Mouse (Mus musculus) lung, adult 10 weeks (tissue): ENCODE measurements around the gene Morf4l2. TPM values are rescaled to one million over a fixed set of nuclear protein-coding genes. Genes with fewer than 3 reads are reported as not detected.

Source experiments
- polyA plus RNA-seq: library from polyadenylated mRNA; stranded (reverse); fragments of 350-450 nt; fragmentation: Illumina TruSeq; extraction: RNeasy Lipid Tissue Mini Kit (QIAGEN cat#74804); gene quantifications from one replicate; pipeline ENCODE4 v1.2.3, GENCODE M21; 2014; ENCODE audit warnings: low read depth, low replicate concordance; ENCODE audit not compliant: insufficient read depth

Morf4l2 gene
- 114 TPM for polyA plus RNA-seq

DNA sequence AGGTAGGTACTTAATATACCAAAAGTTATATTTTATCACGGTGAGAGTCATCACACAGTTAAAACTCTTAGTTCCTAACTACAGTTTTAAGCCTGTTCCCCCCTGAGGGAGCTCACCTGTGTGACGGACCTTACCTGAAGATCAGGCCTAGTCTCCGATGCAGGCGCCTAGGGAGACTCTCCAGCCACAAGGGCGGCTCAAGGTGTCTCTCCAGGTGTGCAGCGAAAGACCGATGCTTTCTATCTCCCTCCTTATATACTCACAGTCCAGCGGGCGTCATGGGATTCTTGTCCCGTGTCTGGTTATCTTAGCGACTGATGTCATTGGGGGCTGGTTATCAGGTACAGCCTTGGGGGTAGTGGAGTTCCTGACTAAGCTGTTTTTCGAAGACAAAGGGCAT lies at the start of gene Morf4l2:
Gene Morf4l2 (minus strand): TSS at position 232 of the 400 bp plus-strand sequence.

DNA sequence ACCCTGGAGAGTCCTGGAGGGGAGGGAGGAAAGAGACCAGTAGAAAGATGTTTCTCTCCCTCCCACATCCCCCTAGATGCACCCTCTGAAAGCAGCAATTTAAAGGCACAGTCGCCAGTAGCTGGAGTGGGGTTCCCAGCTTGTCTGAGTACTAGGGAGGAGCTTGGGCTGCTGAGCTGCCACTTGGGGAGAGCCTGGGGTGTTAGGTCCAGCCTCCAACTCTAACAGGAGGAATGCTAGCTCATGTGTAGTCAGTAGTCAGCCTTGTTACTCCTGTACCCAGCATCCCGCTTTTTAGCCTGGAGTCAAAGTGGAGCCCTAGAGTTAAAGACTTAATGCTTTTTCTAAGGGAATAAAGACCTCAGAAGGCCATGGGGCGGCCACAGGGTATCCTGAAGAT lies 36.6 kb upstream of the Morf4l2 start, which contains the start of gene Glra4:
Gene Glra4 (minus strand): TSS at position 101 of the 400 bp plus-strand sequence.

DNA sequence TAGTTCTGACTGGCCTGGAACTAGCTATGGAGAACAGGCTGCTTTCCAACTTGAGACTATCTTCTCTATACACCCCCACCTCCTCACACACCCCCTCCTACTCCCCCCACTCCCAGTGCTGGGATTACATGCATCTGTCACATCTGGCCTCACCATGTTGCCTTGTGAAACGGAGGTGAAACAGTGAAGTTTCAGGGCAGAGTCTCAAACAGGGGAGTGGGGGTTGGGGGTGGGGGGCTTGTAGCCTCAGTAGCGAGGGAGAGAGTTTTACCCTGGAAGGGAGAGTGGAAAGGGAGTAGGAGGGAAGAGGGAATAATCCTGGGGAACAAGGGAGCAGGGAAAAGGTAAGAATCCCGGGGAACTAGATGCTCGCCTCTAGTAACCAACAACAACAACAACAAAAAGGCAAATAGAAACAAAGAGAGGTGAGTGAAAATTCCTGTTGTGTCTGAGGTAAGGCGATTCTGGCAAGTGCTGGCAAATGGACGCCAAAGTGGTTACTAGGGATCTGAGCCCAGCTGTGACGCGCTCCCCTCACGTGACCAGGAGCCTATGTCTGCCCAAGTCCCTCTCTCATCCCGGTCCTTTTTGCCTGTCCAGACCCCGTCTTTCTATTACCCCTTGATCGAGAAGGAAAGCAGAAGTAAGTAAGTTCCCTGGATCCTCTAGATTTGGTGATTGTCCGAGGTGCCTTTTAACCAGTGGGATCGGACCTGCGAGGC lies 35.9 kb downstream of the Morf4l2 start, which contains the start of gene Tceal1:
Gene Tceal1 (plus strand): TSS at position 537 of the 722 bp plus-strand sequence.

Other genes starting within 250 kb of the Morf4l2 start
- not detected for gene Kir3dl1, start 225.7 kb downstream of the Morf4l2 start, polyA plus RNA-seq
- not detected for gene Kir3dl2, start 199.6 kb downstream of the Morf4l2 start, polyA plus RNA-seq
- 3.0 TPM for gene Tceal3, start 152.8 kb downstream of the Morf4l2 start, polyA plus RNA-seq
- gene Tceal1, start 35.7 kb downstream of the Morf4l2 start, polyA plus RNA-seq, result 6.7 TPM
- gene Glra4, start 36.5 kb upstream of the Morf4l2 start, polyA plus RNA-seq, result not detected
- gene Plp1, start 79.0 kb upstream of the Morf4l2 start, polyA plus RNA-seq, result 1.5 TPM
- not detected for gene Rab9b, start 125.1 kb upstream of the Morf4l2 start, polyA plus RNA-seq
- gene H2bfm, start 183.6 kb upstream of the Morf4l2 start, polyA plus RNA-seq, result not detected
- 3.6 TPM for gene Tmsb15b2, start 231.8 kb upstream of the Morf4l2 start, polyA plus RNA-seq
- 3.9 TPM for gene Tmsb15l, start 233.2 kb upstream of the Morf4l2 start, polyA plus RNA-seq
- 4.3 TPM for gene Tmsb15b1, start 233.2 kb upstream of the Morf4l2 start, polyA plus RNA-seq
- 1.2 TPM for gene Zcchc18, start 249.5 kb upstream of the Morf4l2 start, polyA plus RNA-seq